Mouse (Mus musculus) cerebellum, adult 18-20 months (tissue): Measurements from ENCODE around the gene Slc25a18.
"Not testable (repeated sequence)": the region's sequence is repeated elsewhere in the genome, so short reads cannot be mapped to it uniquely, and the experiment has no call there.

Experiments used
- DNase-seq, 2 experiments: peaks; one replicate each; pipeline ENCODE4 v3.0.0; 2021

Slc25a18 gene

GRCm38 (mm10) chr6:120798905-120799304 is 25.5 kb downstream of the Slc25a18 start:
- no peak for DNase-seq

- DNase-seq, result no peak
Measured at GRCm38 (mm10) chr6:120799581-120800041, 26.2 kb downstream of the Slc25a18 start.

GRCm38 (mm10) chr6:120806999-120807737 is 33.8 kb downstream of the Slc25a18 start:
- no peak for DNase-seq

GRCm38 (mm10) chr6:120807738-120808081 is 34.3 kb downstream of the Slc25a18 start:
- DNase-seq, result no peak

- not testable (repeated sequence) for DNase-seq
Measured at GRCm38 (mm10) chr6:120811999-120812398, 38.6 kb downstream of the Slc25a18 start.

GRCm38 (mm10) chr6:120819294-120819693 is 45.9 kb downstream of the Slc25a18 start:
- DNase-seq, result no peak

- DNase-seq, result peak in 1 of 2 experiments; percentile 16
Measured at GRCm38 (mm10) chr6:120820144-120820543, 46.8 kb downstream of the Slc25a18 start.

- DNase-seq, result no peak
Measured at GRCm38 (mm10) chr6:120820941-120821340, 47.6 kb downstream of the Slc25a18 start.

- no peak for DNase-seq
Measured at GRCm38 (mm10) chr6:120821715-120822114, 48.3 kb downstream of the Slc25a18 start.

- DNase-seq, result peak; percentile 91 to 94
Measured at GRCm38 (mm10) chr6:120822307-120822928, 49.0 kb downstream of the Slc25a18 start, which contains the start of gene Atp6v1e1. TSS of gene Atp6v1e1 (minus strand) at chr6:120822793.

GRCm38 (mm10) chr6:120822937-120823614 is 49.7 kb downstream of the Slc25a18 start:
- peak; percentile 42 to 57 for DNase-seq

GRCm38 (mm10) chr6:120830056-120830455 is 56.7 kb downstream of the Slc25a18 start:
- DNase-seq, result no peak

GRCm38 (mm10) chr6:120830866-120831608 is 57.7 kb downstream of the Slc25a18 start:
- DNase-seq, result no peak

GRCm38 (mm10) chr6:120832097-120832496 is 58.7 kb downstream of the Slc25a18 start:
- DNase-seq, result no peak

- DNase-seq, result no peak
Measured at GRCm38 (mm10) chr6:120834766-120835321, 61.5 kb downstream of the Slc25a18 start.

- DNase-seq, result peak; percentile 83 to 96
Measured at GRCm38 (mm10) chr6:120835474-120836374, 62.3 kb downstream of the Slc25a18 start, which contains the start of gene Bcl2l13. TSS of gene Bcl2l13 (plus strand) at chr6:120836212.

GRCm38 (mm10) chr6:120836389-120837151 is 63.2 kb downstream of the Slc25a18 start:
- no peak for DNase-seq

- no peak for DNase-seq
Measured at GRCm38 (mm10) chr6:120837152-120837530, 63.8 kb downstream of the Slc25a18 start.

GRCm38 (mm10) chr6:120840258-120840657 is 66.9 kb downstream of the Slc25a18 start:
- no peak for DNase-seq

GRCm38 (mm10) chr6:120841754-120842153 is 68.4 kb downstream of the Slc25a18 start:
- DNase-seq, result no peak
